ENCODE assay signal across 25 mouse cellular contexts in the genomic region with DNA sequence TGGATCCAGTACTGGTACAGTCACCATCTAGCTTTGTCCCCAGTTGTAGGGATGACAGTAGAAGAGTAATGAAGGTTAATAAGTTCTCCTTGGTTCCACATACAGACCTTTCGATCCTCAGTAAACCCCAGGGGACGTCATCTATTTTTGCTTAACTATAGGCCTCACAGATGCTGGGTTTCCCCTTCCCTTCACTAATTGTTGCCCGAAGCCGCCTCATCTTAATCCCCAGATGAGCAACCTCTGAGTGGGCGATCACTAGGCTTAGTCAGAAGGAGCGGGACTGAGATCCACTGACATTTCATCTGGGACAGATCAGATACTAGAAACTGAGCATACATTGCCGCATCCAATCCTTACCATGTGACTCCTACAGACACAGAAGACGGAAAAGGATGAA. TPM values are rescaled to one million over a fixed set of nuclear protein-coding genes. Genes with fewer than 3 reads are reported as not detected.
"Had no signal": no experiment of that assay in that cellular context is flagged by ENCODE, and none has a peak within 500 bp of the region (broad histone marks: within the 10 kb centered on the region; RNA-seq: fewer than 3 reads in every experiment).

No protein-coding gene starts in this region.

- DNase-seq: kidney, adult 2 months; kidney, postnatal 14 days; left cerebral cortex, postnatal 4 days; lung, adult 18-20 months; retina, postnatal 1 day; right cerebral cortex, postnatal 4 days; thymus, postnatal 4 days had no signal

- H3K27me3 ChIP-seq: kidney, embryonic 15.5 days; limb, embryonic 13.5 days; megakaryocyte, embryonic 14.5 days; midbrain, embryonic 15.5 days; neural tube, embryonic 13.5 days; stomach, embryonic 15.5 days had no signal

- H3K27ac ChIP-seq: kidney, embryonic 15.5 days; limb, embryonic 13.5 days; liver, embryonic 14.5 days; midbrain, embryonic 15.5 days; neural tube, embryonic 13.5 days; stomach, embryonic 15.5 days had no signal

- H3K4me2 ChIP-seq: kidney, embryonic 15.5 days; limb, embryonic 13.5 days; midbrain, embryonic 11.5 days; midbrain, embryonic 15.5 days; neural tube, embryonic 13.5 days; stomach, embryonic 15.5 days had no signal

- H3K36me3 ChIP-seq: kidney, embryonic 15.5 days; limb, embryonic 13.5 days; midbrain, embryonic 15.5 days; neural tube, embryonic 13.5 days; stomach, embryonic 15.5 days had no signal

- H3K9ac ChIP-seq: kidney, embryonic 15.5 days; limb, embryonic 13.5 days; liver, embryonic 14.5 days; midbrain, embryonic 15.5 days; neural tube, embryonic 13.5 days; stomach, embryonic 15.5 days had no signal

- H3K4me1 ChIP-seq: megakaryocyte, embryonic 14.5 days; midbrain, embryonic 15.5 days; stomach, embryonic 15.5 days had no signal

- H3K4me3 ChIP-seq: kidney, embryonic 15.5 days; limb, embryonic 13.5 days; megakaryocyte, embryonic 14.5 days; midbrain, embryonic 15.5 days; neural tube, embryonic 13.5 days; stomach, embryonic 15.5 days had no signal

- H3K9me3 ChIP-seq: kidney, embryonic 15.5 days; limb, embryonic 13.5 days; midbrain, embryonic 15.5 days; neural tube, embryonic 13.5 days; stomach, embryonic 15.5 days had no signal

- ATAC-seq: intestine, embryonic 16.5 days; midbrain, embryonic 15.5 days had no signal

RNA-seq across cellular contexts. Expression of a gene that starts 54.8 kb away (rescaled TPM):
- total RNA-seq: layer of hippocampus, adult 8-10 months; layer of hippocampus, postnatal 14 days; left cerebral cortex, adult 18-20 months; left cerebral cortex, postnatal 10 days; left cerebral cortex, postnatal 4 days; liver, adult 2 months; monocyte, adult 5-6 weeks had no signal
- polyA plus RNA-seq: intestine, embryonic 16.5 days; kidney, adult 2 months; kidney, embryonic 15.5 days; large intestine, adult 2 months; limb, embryonic 13.5 days; liver, adult 2 months; liver, embryonic 14.5 days; midbrain, embryonic 11.5 days; midbrain, embryonic 15.5 days; neural tube, embryonic 13.5 days; spleen, adult 2 months; stomach, embryonic 15.5 days; thymus, postnatal 0 days had no signal
